Mouse (Mus musculus) stomach, embryonic 16.5 days (tissue): ENCODE results near the gene Thumpd3. TPM values are rescaled to one million over a fixed set of nuclear protein-coding genes. Genes with fewer than 3 reads are reported as not detected.

Source experiments
- ATAC-seq: fragments of 200-750 bp; cut with Nextera tagmentation; 2 replicates; pipeline ENCODE4 v1.8.0; 2017; ENCODE audit warnings: moderate number of reproducible peaks, moderate TSS enrichment; ENCODE audit not compliant: insufficient read depth, low FRiP score
- H3K27ac ChIP-seq: fragments of 300-500 bp; sonication (generic); 2 replicates; pipeline ENCODE4 v1.5.1; 2014; ENCODE audit warnings: low read length
- H3K27me3 ChIP-seq: fragments of 300-500 bp; sonication (generic); 2 replicates; pipeline ENCODE4 v1.6.1; 2014; ENCODE audit warnings: low read length, control low read depth, mixed read lengths; ENCODE audit not compliant: control insufficient read depth, insufficient read depth
- H3K36me3 ChIP-seq: fragments of 300-500 bp; sonication (generic); 2 replicates; pipeline ENCODE4 v1.6.1; 2014; ENCODE audit warnings: low read length; ENCODE audit not compliant: control insufficient read depth, insufficient read depth
- H3K4me1 ChIP-seq: fragments of 300-500 bp; sonication (generic); 2 replicates; pipeline ENCODE4 v1.6.1; 2014; ENCODE audit warnings: low read length, control low read depth, mixed read lengths; ENCODE audit not compliant: control insufficient read depth, insufficient read depth
- H3K4me2 ChIP-seq: fragments of 300-500 bp; sonication (generic); 2 replicates; pipeline ENCODE4 v1.6.1; 2014; ENCODE audit warnings: low read depth, low read length, mixed read lengths
- H3K4me3 ChIP-seq: fragments of 300-500 bp; sonication (generic); replicated peaks from 2 replicates; pipeline ENCODE4 v1.5.1; 2014; ENCODE audit warnings: mild to moderate bottlenecking, low read length
- H3K9ac ChIP-seq: fragments of 300-500 bp; sonication (generic); 2 replicates; pipeline ENCODE4 v1.6.1; 2014; ENCODE audit warnings: low read length
- H3K9me3 ChIP-seq: fragments of 300-500 bp; sonication (generic); replicated peaks from 2 replicates; pipeline ENCODE4 v1.6.1; 2016; ENCODE audit warnings: low read length, control low read depth; ENCODE audit not compliant: control insufficient read depth
- WGBS: fragments of 180-500 bp; shearing (Covaris S2); extraction: QIAGEN DNeasy Blood & Tissue Kit; methylation state at CpG from one replicate; pipeline ENCODE4 v1.1.7; 2014; 5-methylcytosine and 5-hydroxymethylcytosine counted together
- polyA plus RNA-seq: library from polyadenylated mRNA; unstranded; fragments of >200 nt; fragmentation: Nextera tagmentation; extraction: Ambion mirVana; gene quantifications from 2 replicates; pipeline ENCODE4 v1.2.1, GENCODE M21; 2015

Gene Thumpd3
- polyA plus RNA-seq, 1 experiment from 2014 or later = 51.0 TPM

GRCm38 (mm10) chr6:113069154-113069553 lies 23.1 kb downstream of the Thumpd3 start:
- H3K36me3 ChIP-seq = peaks cover 26% of the 10 kb centered on the region
- no peaks in the 10 kb centered on the region for H3K27me3 ChIP-seq
- H3K27ac ChIP-seq = no peak overlapping the region
- H3K4me1 ChIP-seq = peaks cover 9% of the 10 kb centered on the region
- 88% methylated on average over 1 of the region's 1 CpGs for WGBS
- no peak overlapping the region for H3K4me3 ChIP-seq
- no peaks in the 10 kb centered on the region for H3K9me3 ChIP-seq
- no peak for ATAC-seq
- no peak overlapping the region for H3K4me2 ChIP-seq
- H3K9ac ChIP-seq = no peak overlapping the region

DNA sequence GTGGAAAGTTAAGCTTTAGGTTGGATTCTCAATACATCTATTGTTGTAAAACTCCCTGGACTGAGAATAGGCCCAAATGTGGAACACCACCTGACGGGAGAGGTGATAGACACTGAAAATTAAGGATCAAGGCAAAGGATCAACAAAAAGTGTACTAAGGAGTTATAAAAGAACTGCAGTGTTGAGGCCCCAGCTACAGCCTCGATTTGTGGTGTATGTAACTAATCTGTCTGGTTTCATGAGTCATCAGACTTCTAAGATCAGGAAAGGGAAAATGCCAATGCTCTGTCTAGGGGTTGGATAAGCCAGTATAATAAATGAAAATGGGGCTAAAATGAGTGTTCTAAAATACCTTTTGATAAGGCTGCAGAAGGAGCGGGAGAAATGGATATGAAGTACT lies 29.2 kb downstream of the Thumpd3 start:
- Histone ChIP-seq H3K9ac (peak overlapping the region; percentile 84), H3K27me3 (no peaks in the 10 kb centered on the region), H3K4me3 (peak overlapping the region; percentile 98), H3K27ac (peak overlapping the region; percentile 100), H3K9me3 (no peaks in the 10 kb centered on the region), H3K4me2 (peak overlapping the region; percentile 58), H3K4me1 (peaks cover 19% of the 10 kb centered on the region), H3K36me3 (no peaks in the 10 kb centered on the region)
- ATAC-seq = no peak
- WGBS = 14% methylated on average over 3 of the region's 3 CpGs

DNA sequence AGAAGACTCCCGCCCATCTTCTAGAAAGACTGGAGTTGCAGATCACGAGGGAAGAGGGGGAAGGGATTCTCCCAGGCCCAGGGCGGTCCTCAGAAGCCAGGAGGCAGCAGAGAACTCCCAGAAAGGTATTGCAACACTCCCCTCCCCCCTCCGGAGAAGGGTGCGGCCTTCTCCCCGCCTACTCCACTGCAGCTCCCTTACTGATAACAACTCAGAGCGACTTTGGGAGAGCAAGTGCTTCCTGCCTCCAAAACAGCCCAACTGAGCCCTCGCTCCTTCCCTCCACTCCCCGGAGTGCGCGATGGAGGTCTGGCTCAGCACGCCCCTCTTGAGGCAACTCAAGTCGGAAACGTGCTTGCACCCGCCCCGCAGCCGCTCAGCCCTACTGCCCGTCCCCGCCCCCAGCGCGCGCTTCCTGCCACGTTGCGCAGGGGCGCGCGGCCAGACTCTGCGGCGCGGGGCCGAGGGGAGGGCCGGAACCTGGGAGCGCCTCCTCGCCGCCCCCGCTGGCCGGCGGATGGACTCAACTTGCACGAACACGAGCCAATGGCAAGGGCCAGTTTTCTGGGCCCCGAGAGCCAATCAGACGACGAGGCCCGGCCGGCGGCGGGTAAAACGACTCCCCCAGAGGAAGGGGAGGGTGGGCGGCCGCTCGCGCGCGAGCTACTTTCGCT lies 30.1 kb downstream of the Thumpd3 start:
- H3K27ac ChIP-seq = peak overlapping the region; percentile 100
- no peaks in the 10 kb centered on the region for H3K9me3 ChIP-seq
- ATAC-seq = peak; percentile 88
- H3K36me3 ChIP-seq = no peaks in the 10 kb centered on the region
- WGBS = under 1% methylated on average over 54 of the region's 55 CpGs
- H3K27me3 ChIP-seq = no peaks in the 10 kb centered on the region
- peak overlapping the region; percentile 58 for H3K4me2 ChIP-seq
- H3K9ac ChIP-seq = peak overlapping the region; percentile 84
- H3K4me1 ChIP-seq = peaks cover 22% of the 10 kb centered on the region
- H3K4me3 ChIP-seq = peak overlapping the region; percentile 98

DNA sequence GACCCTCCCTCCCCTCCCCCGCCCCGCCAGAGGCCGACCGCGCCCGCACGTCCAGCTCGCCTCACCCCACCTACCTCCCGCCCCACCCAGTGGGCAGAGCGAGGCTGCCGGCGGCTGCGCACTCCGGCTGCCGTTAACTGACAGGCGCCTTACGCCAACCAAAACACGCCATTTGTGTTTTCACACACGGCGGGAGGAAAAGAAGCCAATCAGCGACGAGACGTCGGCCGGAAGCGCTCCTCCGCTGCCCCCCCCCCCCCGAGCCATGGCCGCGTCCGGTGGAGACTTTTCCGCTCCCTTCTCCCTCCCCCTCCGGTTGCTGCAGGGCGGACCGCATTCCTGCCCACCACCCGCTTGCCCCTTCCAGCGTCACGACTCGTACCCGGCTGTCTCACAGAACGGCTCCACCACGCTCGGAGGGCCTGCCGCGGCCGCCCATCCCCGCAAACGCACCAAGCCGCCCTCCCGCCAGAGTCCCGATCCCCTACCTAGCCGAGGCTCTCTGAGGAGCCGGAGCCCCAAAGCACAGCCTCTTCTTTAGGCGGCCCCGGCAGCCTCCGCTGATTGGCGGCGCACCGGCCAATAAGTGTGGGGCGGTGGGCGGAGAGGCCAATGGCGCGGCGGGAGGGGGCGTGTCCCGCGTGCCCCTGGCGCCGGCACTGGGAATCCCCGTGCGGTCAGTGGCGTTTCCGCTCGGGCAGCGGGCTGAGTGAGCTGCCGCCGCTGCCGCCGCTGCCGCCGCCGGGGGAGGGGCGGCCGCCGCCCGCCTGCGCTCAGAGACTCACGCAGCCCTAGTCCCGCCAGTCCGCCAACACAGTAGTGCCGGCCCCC lies 30.9 kb downstream of the Thumpd3 start, which contains the start of gene Setd5:
Setd5 (plus strand) TSS at position 680 of the 831 bp plus-strand sequence.
- under 1% methylated on average over 64 of the region's 91 CpGs for WGBS
- peak; percentile 92 for ATAC-seq
- no peaks in the 10 kb centered on the region for H3K36me3 ChIP-seq
- H3K4me1 ChIP-seq = peaks cover 26% of the 10 kb centered on the region
- H3K9ac ChIP-seq = peak within 1 kb of the TSS; percentile 100
- peak within 1 kb of the TSS; percentile 98 for H3K4me3 ChIP-seq
- H3K27ac ChIP-seq = peak within 1 kb of the TSS; percentile 100
- H3K4me2 ChIP-seq = peak within 1 kb of the TSS; percentile 75
- H3K27me3 ChIP-seq = no peaks in the 10 kb centered on the region
- no peaks in the 10 kb centered on the region for H3K9me3 ChIP-seq

GRCm38 (mm10) chr6:113077569-113078030 lies 31.6 kb downstream of the Thumpd3 start:
- H3K9me3 ChIP-seq = no peaks in the 10 kb centered on the region
- 0% methylated on average over 28 of the region's 28 CpGs for WGBS
- peaks cover 31% of the 10 kb centered on the region for H3K4me1 ChIP-seq
- peak overlapping the region; percentile 100 for H3K27ac ChIP-seq
- peak overlapping the region; percentile 75 for H3K4me2 ChIP-seq
- H3K27me3 ChIP-seq = no peaks in the 10 kb centered on the region
- H3K4me3 ChIP-seq = peak overlapping the region; percentile 98
- H3K36me3 ChIP-seq = no peaks in the 10 kb centered on the region
- ATAC-seq = no peak
- H3K9ac ChIP-seq = peak overlapping the region; percentile 100

GRCm38 (mm10) chr6:113078031-113078721 lies 32.2 kb downstream of the Thumpd3 start:
- Histone ChIP-seq H3K27ac (peak overlapping the region; percentile 100), H3K4me1 (peaks cover 32% of the 10 kb centered on the region), H3K4me3 (peak overlapping the region; percentile 98), H3K27me3 (no peaks in the 10 kb centered on the region), H3K36me3 (no peaks in the 10 kb centered on the region), H3K9ac (peak overlapping the region; percentile 100), H3K9me3 (no peaks in the 10 kb centered on the region), H3K4me2 (peak overlapping the region; percentile 75)
- under 1% methylated on average over 18 of the region's 18 CpGs for WGBS
- no peak for ATAC-seq

GRCm38 (mm10) chr6:113079492-113079891 lies 33.5 kb downstream of the Thumpd3 start:
- Histone ChIP-seq H3K4me1 (peaks cover 33% of the 10 kb centered on the region), H3K4me2 (peak overlapping the region; percentile 75), H3K9ac (peak overlapping the region; percentile 72), H3K36me3 (no peaks in the 10 kb centered on the region), H3K4me3 (peak overlapping the region; percentile 98), H3K27me3 (no peaks in the 10 kb centered on the region), H3K9me3 (no peaks in the 10 kb centered on the region), H3K27ac (peak overlapping the region; percentile 56)
- 0% methylated on average over 3 of the region's 3 CpGs for WGBS
- no peak for ATAC-seq

GRCm38 (mm10) chr6:113082229-113082628 lies 36.2 kb downstream of the Thumpd3 start:
- Histone ChIP-seq H3K9ac (no peak overlapping the region), H3K4me1 (peaks cover 28% of the 10 kb centered on the region), H3K9me3 (no peaks in the 10 kb centered on the region), H3K36me3 (no peaks in the 10 kb centered on the region), H3K27ac (peak overlapping the region; percentile 31), H3K27me3 (no peaks in the 10 kb centered on the region), H3K4me3 (0 out of 2 replicates have a peak overlapping the region, but pooled peaks have one; percentile 0), H3K4me2 (peak overlapping the region; percentile 29)
- no peak; the same call in 1 of the 2 replicates for ATAC-seq
- 16% methylated on average over 6 of the region's 6 CpGs for WGBS
